Mouse (Mus musculus) testis, postnatal 14 days (tissue): ENCODE measurements at regions not wholly inside any gene's neighbourhood (a gene's known extent, or its start where the extent isn't known, plus 50 kb on each side); places are given as distances from the start of the nearest gene placed in this dataset.

Experiments
- DNase-seq: peaks from one replicate; pipeline ENCODE4 v3.0.0; 2021; ENCODE audit warnings: low spot score

- no peak for DNase-seq
These were observed 239.4 kb downstream of the Gm10260 start for GRCm38 (mm10) chr13:97520988-97521547.

- no peak for DNase-seq
These were observed 243.7 kb downstream of the Gm10260 start for GRCm38 (mm10) chr13:97516731-97517130.

GRCm38 (mm10) chr13:97514421-97515066, 245.9 kb downstream of the Gm10260 start:
- no peak for DNase-seq

- no peak for DNase-seq
These were observed 247.9 kb downstream of the Gm10260 start for GRCm38 (mm10) chr13:97512521-97512920.

GRCm38 (mm10) chr13:97510431-97511261, 249.8 kb downstream of the Gm10260 start:
- DNase-seq, result peak; percentile 48

- DNase-seq, result no peak
These were observed 255.5 kb downstream of the Gm10260 start for GRCm38 (mm10) chr13:97504949-97505348.

GRCm38 (mm10) chr13:97503955-97504739, 256.3 kb downstream of the Gm10260 start:
- no peak for DNase-seq

- no peak for DNase-seq
These were observed 257.0 kb downstream of the Gm10260 start for GRCm38 (mm10) chr13:97503391-97503790.

- no peak for DNase-seq
These were observed 259.2 kb downstream of the Enc1 start for GRCm38 (mm10) chr13:97500155-97500554.

- no peak for DNase-seq
These were observed 258.1 kb downstream of the Enc1 start for GRCm38 (mm10) chr13:97498981-97499380.

GRCm38 (mm10) chr13:97497928-97498327, 257.0 kb downstream of the Enc1 start:
- no peak for DNase-seq

GRCm38 (mm10) chr13:97494770-97495169, 253.9 kb downstream of the Enc1 start:
- no peak for DNase-seq

GRCm38 (mm10) chr13:97493836-97494235, 252.9 kb downstream of the Enc1 start:
- DNase-seq, result no peak

- DNase-seq, result no peak
These were observed 252.2 kb downstream of the Enc1 start for GRCm38 (mm10) chr13:97492958-97493735.

GRCm38 (mm10) chr13:97491865-97492847, 251.3 kb downstream of the Enc1 start:
- no peak for DNase-seq

GRCm38 (mm10) chr13:97490131-97490530, 249.2 kb downstream of the Enc1 start:
- DNase-seq, result no peak

- no peak for DNase-seq
These were observed 248.8 kb downstream of the Enc1 start for GRCm38 (mm10) chr13:97489721-97490120.

- no peak for DNase-seq
These were observed 248.1 kb downstream of the Enc1 start for GRCm38 (mm10) chr13:97489029-97489428.

- no peak for DNase-seq
These were observed 247.6 kb downstream of the Enc1 start for GRCm38 (mm10) chr13:97488518-97488917.

- no peak for DNase-seq
These were observed 247.0 kb downstream of the Enc1 start for GRCm38 (mm10) chr13:97487746-97488473.
